Mouse (Mus musculus): ENCODE measurements at regions not wholly inside any gene's neighbourhood (a gene's known extent, or its start where the extent isn't known, plus 50 kb on each side); places are given as distances from the start of the nearest gene placed in this dataset.

DNA sequence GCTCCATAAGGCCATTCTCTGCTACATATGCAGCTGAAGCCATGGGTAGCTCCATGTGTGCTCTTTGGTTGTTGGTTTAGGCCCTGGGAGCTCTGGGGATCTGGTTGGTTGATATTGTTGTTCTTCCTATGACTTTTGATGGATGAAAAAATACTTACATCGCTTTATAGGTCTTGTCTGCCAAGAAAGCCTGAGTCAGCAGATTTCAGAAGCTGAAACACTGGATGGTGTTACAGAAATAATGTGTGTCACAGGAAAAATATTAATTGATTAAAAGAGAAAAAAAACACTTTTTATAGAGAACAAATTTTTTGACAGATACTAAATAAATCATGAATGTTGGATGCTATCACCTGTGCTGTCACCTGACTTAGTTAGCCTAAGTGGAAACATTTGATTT, 52.4 kb upstream of the Plxna2 start:
- no peak overlapping the region for H3K4me3 ChIP-seq (ENCODE audit: insufficient read depth, low read length)
- H3K27ac ChIP-seq (ENCODE audit: insufficient read depth, low read length): no peak overlapping the region
- TF ChIP-seq POLR2A (IDR thresholded peaks at IDR 0.05; ENCODE audit: extremely low read depth, insufficient read depth, low read length) (no peak), CTCF (IDR thresholded peaks at IDR 0.05; ENCODE audit: extremely low read depth, insufficient read depth, low read length) (no peak)
- H3K4me1 ChIP-seq (ENCODE audit: control insufficient read depth, insufficient read depth, low read length): peaks cover 2% of the 10 kb centered on the region; the same call in 1 of the 2 replicates

DNA sequence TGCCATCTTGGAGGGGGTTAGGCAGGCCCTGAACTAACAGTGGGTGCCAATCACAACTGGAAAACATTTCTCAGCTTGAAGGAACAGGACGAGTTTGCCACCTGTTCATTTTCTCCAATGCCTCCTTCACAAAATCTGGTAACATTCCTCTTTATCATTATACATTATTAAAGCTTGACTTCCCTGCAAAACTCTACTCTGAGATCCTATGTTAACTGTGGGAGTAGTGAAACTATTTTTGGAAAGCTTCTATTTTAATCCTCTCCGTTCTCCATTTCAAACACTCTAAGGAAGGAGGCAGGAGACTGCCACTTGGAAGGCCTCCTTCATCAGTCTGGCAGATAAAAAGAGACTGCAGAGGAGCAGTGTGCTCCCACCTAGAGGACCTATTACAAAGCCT, 54.1 kb upstream of the Plxna2 start:
- Histone ChIP-seq H3K27ac (ENCODE audit: insufficient read depth, low read length) (no peak overlapping the region), H3K4me3 (ENCODE audit: insufficient read depth, low read length) (no peak overlapping the region), H3K4me1 (ENCODE audit: control insufficient read depth, insufficient read depth, low read length) (peaks cover 2% of the 10 kb centered on the region; the same call in 1 of the 2 replicates)
- TF ChIP-seq CTCF (IDR thresholded peaks at IDR 0.05; ENCODE audit: extremely low read depth, insufficient read depth, low read length): no peak
- TF ChIP-seq POLR2A (IDR thresholded peaks at IDR 0.05; ENCODE audit: extremely low read depth, insufficient read depth, low read length): no peak

DNA sequence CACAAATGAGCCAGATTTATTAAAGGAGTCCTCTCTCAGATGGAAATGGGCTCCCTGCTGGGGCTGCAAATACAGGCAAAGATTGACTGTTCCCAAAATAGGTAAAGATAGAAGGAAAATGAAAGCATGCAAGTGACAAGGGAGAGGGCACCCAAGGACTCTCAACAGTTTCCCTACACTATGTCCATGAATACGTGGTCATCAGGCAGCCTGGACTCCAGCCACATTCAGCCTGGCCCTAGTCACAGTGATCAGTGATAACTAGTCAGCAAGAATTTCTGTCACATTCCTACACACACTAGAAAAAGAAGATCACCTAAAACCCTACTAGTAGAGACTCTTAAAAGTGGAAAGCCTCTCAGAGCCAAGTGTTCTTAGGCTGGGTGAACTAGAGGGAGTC, 56.9 kb upstream of the Plxna2 start:
- H3K27ac ChIP-seq (ENCODE audit: insufficient read depth, low read length): no peak overlapping the region
- H3K4me1 ChIP-seq (ENCODE audit: control insufficient read depth, insufficient read depth, low read length): peaks cover 2% of the 10 kb centered on the region; the same call in 1 of the 2 replicates
- no peak overlapping the region for H3K4me3 ChIP-seq (ENCODE audit: insufficient read depth, low read length)
- no peak for TF ChIP-seq POLR2A (IDR thresholded peaks at IDR 0.05; ENCODE audit: extremely low read depth, insufficient read depth, low read length)
- TF ChIP-seq CTCF (IDR thresholded peaks at IDR 0.05; ENCODE audit: extremely low read depth, insufficient read depth, low read length): no peak

DNA sequence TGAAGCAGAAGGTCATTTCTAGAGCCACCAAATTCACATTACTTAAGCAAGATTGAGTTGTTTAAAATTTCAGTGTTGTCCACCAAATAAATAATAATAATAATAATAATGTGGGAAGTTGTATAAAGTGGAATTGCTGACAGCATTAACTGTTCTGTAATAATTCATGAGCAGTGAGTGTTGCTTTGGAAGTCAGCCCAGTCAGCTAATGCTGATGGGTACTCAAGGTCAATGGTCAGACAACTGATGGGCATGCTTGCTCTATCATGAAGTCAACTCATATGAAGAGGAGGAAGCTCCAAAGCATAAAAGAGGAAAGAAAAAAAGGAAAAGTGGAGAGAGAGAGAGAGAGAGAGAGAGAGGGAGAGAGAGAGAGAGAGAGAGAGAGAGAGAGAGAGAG, 69.4 kb upstream of the Plxna2 start:
- H3K27ac ChIP-seq (ENCODE audit: insufficient read depth, low read length): no peak overlapping the region
- H3K4me3 ChIP-seq (ENCODE audit: insufficient read depth, low read length): no peak overlapping the region
- H3K4me1 ChIP-seq (ENCODE audit: control insufficient read depth, insufficient read depth, low read length): no peaks in the 10 kb centered on the region
- no peak for TF ChIP-seq POLR2A (IDR thresholded peaks at IDR 0.05; ENCODE audit: extremely low read depth, insufficient read depth, low read length)

DNA sequence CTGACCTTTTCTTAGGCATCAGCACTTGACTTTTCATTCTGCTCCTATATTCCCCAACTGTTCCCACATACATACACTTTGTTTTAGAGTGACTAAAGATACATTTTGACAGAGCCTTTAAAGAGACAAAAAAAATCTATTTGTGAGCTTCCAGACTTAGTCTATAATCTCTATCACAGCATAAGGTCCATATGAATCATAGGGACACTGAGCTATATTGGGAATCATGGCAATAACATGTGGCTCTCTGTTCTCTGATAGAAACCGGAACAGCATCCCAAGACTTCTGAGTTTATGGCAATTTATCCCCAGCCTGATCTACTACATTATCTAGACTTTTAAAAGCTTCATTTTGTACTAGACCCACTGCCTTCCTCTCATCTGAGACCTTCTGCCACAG, 69.8 kb upstream of the Plxna2 start:
- Histone ChIP-seq H3K4me3 (ENCODE audit: insufficient read depth, low read length) (no peak overlapping the region), H3K27ac (ENCODE audit: insufficient read depth, low read length) (no peak overlapping the region), H3K4me1 (ENCODE audit: control insufficient read depth, insufficient read depth, low read length) (no peaks in the 10 kb centered on the region)
- TF ChIP-seq CTCF (IDR thresholded peaks at IDR 0.05; ENCODE audit: extremely low read depth, insufficient read depth, low read length): no peak
- TF ChIP-seq POLR2A (IDR thresholded peaks at IDR 0.05; ENCODE audit: extremely low read depth, insufficient read depth, low read length): no peak

DNA sequence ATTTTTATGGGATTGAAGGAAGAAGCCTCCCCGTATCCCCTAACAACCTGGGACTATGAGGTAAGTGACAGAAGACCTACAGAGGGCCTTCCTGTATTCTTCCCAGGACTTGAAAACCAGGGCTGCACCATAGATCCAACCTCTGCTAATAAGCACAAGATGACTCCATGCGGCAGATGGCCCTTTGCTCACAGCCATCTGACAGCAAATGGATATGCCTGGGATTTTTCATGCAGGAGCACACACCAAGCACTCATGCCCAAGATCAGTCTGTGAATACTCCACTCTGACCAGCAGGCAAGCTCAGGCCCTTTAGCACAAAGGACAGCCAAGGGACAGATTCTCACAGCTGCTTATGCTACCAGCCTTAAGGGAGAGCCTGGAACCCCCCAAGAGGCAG, 77.1 kb upstream of the Plxna2 start:
- no peak overlapping the region for H3K4me3 ChIP-seq (ENCODE audit: insufficient read depth, low read length)
- H3K4me1 ChIP-seq (ENCODE audit: control insufficient read depth, insufficient read depth, low read length): no peaks in the 10 kb centered on the region
- TF ChIP-seq CTCF (IDR thresholded peaks at IDR 0.05; ENCODE audit: extremely low read depth, insufficient read depth, low read length): no peak
- TF ChIP-seq POLR2A (IDR thresholded peaks at IDR 0.05; ENCODE audit: extremely low read depth, insufficient read depth, low read length): no peak
- no peak overlapping the region for H3K27ac ChIP-seq (ENCODE audit: insufficient read depth, low read length)

DNA sequence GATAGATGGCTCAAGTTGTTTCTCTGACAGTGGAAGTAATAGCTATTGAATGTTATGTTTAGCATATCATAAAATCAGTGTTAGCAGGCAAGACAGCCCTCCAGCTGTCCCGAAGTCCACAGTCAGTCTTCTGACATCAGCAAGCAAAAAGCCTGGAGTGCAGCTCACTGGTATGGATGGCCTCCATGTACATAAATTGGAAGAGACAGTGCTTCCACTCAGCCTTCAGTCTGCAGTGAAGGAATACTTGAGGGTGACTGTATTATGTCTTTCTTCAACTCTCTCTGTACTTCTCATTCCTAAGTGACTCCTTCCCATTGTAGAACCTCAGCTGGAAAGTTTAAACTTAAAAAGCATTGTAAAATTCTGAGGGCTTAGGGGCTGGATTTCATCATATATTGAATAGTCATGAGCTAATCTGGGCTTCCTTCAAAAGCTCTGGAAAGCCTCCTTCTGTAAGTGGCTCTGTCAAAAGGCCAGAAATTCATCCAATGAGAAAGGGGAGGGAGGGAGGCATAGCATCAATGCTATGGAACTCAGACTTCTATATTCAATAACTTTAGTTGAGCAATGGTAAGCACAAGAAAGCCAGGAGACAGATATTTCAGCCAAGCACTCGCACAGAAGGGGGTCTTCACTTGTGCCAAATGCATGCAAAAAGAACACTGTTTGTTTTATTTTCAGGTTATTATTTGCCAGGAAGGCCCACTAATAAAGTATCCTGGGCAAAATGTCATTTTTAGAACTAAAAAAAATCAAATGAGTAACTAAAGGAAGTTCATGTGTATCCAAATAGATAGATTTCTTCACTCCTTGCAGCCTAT, 90.5 kb upstream of the Plxna2 start:
- Histone ChIP-seq H3K4me1 (ENCODE audit: control insufficient read depth, insufficient read depth, low read length) (no peaks in the 10 kb centered on the region), H3K4me3 (ENCODE audit: insufficient read depth, low read length) (no peak overlapping the region), H3K27ac (ENCODE audit: insufficient read depth, low read length) (no peak overlapping the region)
- TF ChIP-seq POLR2A (IDR thresholded peaks at IDR 0.05; ENCODE audit: extremely low read depth, insufficient read depth, low read length): no peak
- no peak for TF ChIP-seq CTCF (IDR thresholded peaks at IDR 0.05; ENCODE audit: extremely low read depth, insufficient read depth, low read length)

DNA sequence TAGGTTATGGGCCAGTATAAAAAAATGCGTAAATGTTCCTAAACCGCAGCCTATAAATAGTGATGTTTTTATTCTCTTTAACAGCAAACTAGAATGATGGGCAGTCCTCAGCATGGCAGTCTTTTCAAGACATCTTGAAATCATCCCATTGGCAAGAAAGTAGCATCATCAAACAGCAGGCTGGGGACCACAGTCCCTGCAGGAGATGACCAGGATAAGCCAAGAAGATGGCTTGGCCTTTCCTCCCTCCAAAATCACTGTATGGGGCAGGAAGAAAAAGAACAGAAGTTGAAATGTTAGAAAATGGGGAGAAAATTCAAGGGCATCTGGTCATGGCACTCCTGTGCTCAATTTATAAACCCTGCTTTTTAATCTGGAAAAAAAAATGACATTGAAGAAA, 93.0 kb upstream of the Plxna2 start:
- TF ChIP-seq CTCF (IDR thresholded peaks at IDR 0.05; ENCODE audit: extremely low read depth, insufficient read depth, low read length) (no peak), POLR2A (IDR thresholded peaks at IDR 0.05; ENCODE audit: extremely low read depth, insufficient read depth, low read length) (no peak)
- Histone ChIP-seq H3K4me1 (ENCODE audit: control insufficient read depth, insufficient read depth, low read length) (no peaks in the 10 kb centered on the region), H3K27ac (ENCODE audit: insufficient read depth, low read length) (no peak overlapping the region), H3K4me3 (ENCODE audit: insufficient read depth, low read length) (no peak overlapping the region)

DNA sequence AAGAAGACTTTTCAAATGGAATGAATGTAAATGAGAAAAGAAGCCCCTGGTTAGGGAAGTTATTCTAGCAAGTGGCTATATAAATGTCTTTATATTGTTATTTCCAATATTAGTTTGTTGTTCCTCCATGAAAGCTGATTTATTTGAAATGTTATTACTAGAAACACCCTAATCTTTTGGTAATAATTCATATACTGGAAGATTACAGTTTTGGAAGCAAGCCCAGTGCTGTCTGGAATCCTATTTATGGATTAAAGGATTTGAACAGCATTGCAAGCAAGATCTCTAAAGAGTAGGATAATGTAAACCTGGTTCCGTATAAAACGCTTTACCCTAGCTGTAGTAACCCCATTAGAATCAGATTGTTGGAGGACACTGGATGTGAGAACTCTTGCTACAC, 96.8 kb upstream of the Plxna2 start:
- Histone ChIP-seq H3K27ac (ENCODE audit: insufficient read depth, low read length) (no peak overlapping the region), H3K4me1 (ENCODE audit: control insufficient read depth, insufficient read depth, low read length) (no peaks in the 10 kb centered on the region), H3K4me3 (ENCODE audit: insufficient read depth, low read length) (no peak overlapping the region)
- TF ChIP-seq CTCF (IDR thresholded peaks at IDR 0.05; ENCODE audit: extremely low read depth, insufficient read depth, low read length) (no peak), POLR2A (IDR thresholded peaks at IDR 0.05; ENCODE audit: extremely low read depth, insufficient read depth, low read length) (no peak)

DNA sequence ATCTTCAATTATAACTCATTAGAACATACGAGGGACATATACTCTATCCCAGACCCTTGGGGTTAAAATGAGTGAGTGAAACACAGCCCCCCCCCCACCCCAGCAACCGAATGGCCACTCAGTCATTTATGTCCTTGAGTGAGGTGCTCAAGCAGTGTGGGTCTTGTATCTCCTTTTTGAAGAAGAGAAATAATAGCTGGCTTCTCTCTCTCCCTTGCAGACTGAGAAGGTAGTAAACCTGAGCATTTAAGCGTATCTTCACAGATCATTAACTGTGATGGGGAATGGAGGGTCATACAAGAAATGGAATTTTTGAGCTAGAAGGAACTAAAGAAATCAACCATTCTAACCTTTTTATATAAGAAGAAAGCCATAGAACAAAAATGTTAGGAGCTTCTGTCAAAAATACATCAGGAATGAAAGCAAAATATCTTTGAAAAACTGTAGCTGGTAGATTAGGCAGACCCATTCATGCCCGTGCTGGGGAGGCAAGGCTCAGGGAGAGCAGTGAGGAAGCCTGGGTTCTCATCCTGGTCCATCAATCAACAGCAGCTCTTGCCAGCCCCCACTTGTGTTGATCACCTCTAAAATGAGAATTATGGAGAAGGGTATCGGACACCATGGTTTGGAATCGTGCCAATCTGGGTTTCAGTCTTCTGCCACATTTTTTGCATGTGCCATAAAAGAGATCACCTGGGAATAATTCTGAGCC, 98.4 kb upstream of the Plxna2 start:
- no peaks in the 10 kb centered on the region for H3K4me1 ChIP-seq (ENCODE audit: control insufficient read depth, insufficient read depth, low read length)
- H3K27ac ChIP-seq (ENCODE audit: insufficient read depth, low read length): no peak overlapping the region
- no peak overlapping the region for H3K4me3 ChIP-seq (ENCODE audit: insufficient read depth, low read length)
- TF ChIP-seq POLR2A (IDR thresholded peaks at IDR 0.05; ENCODE audit: extremely low read depth, insufficient read depth, low read length): no peak
- TF ChIP-seq CTCF (IDR thresholded peaks at IDR 0.05; ENCODE audit: extremely low read depth, insufficient read depth, low read length): no peak

Data from cortical plate, adult 2 months (tissue).